ENCODE assay signal across 16 mouse cellular contexts in genomic region chr5:52362776-52363467, GRCm38 (mm10). TPM values are rescaled to one million over a fixed set of nuclear protein-coding genes. Genes with fewer than 3 reads are reported as not detected.
DNase-seq lines count a peak whose midpoint lies in the region; ATAC-seq and TF ChIP-seq lines count a peak whose summit lies in the region.
"Had no signal": no experiment of that assay in that cellular context is flagged by ENCODE, and none has a peak within 500 bp of the region (broad histone marks: within the 10 kb centered on the region; RNA-seq: fewer than 3 reads in every experiment).

No protein-coding gene starts in this region.

- no peak for TF ChIP-seq CTCF in hindbrain, postnatal 0 days (IDR thresholded peaks at IDR 0.05; ENCODE audit: low read depth)
- no peak for TF ChIP-seq CTCF in left cerebral cortex, adult 2 months (IDR thresholded peaks at IDR 0.05)
- TF ChIP-seq CTCF in stomach, postnatal 0 days (IDR thresholded peaks at IDR 0.05; ENCODE audit: low read depth), result no peak

- no peak for TF ChIP-seq EP300 in stomach, postnatal 0 days (optimal IDR thresholded peaks at IDR 0.05)

- intact Hi-C loops in left cerebral cortex, adult 2 months (cut with DNase I), result no loop called here
- intact Hi-C loops in left cerebral cortex, postnatal 4 days (cut with DNase I), result no loop called here

- H3K9me3 ChIP-seq in embryonic facial prominence, embryonic 11.5 days (replicated peaks; ENCODE audit: control insufficient read depth, low read length), result no peaks in the 10 kb centered on the region
- no peaks in the 10 kb centered on the region for H3K9me3 ChIP-seq in embryonic facial prominence, embryonic 10.5 days
- H3K9me3 ChIP-seq in hindbrain, embryonic 15.5 days, result no peaks in the 10 kb centered on the region
- no peaks in the 10 kb centered on the region for H3K9me3 ChIP-seq in hindbrain, postnatal 0 days (ENCODE audit: low read length)
- H3K9me3 ChIP-seq in stomach, embryonic 16.5 days (replicated peaks; ENCODE audit: control insufficient read depth, low read length), result no peaks in the 10 kb centered on the region
- H3K9me3 ChIP-seq in stomach, postnatal 0 days (ENCODE audit: control insufficient read depth, low read length), result no peaks in the 10 kb centered on the region
- H3K9me3 ChIP-seq: liver, embryonic 13.5 days had no signal

- peak; percentile 47 for DNase-seq in embryonic facial prominence, embryonic 11.5 days (ENCODE audit: low spot score)
- DNase-seq in embryonic facial prominence, embryonic 10.5 days (ENCODE audit: low spot score), result no peak
- no peak for DNase-seq in hindbrain, postnatal 0 days (ENCODE audit: low spot score)
- DNase-seq in left cerebral cortex, adult 2 months (ENCODE audit: extremely low spot score in 1 of 2, low spot score in 2 of 2), result no peak
- no peak for DNase-seq in left cerebral cortex, postnatal 4 days
- DNase-seq in stomach, postnatal 0 days (ENCODE audit: low spot score), result no peak
- DNase-seq: cerebellum, adult 11-12 months; liver, embryonic 13.5 days; thymus, adult 2 months had no signal

- H3K4me1 ChIP-seq in embryonic facial prominence, embryonic 11.5 days (ENCODE audit: control insufficient read depth, insufficient read depth, low read length), result no peaks in the 10 kb centered on the region
- peaks cover 34% of the 10 kb centered on the region for H3K4me1 ChIP-seq in embryonic facial prominence, embryonic 10.5 days
- peaks cover 18% of the 10 kb centered on the region for H3K4me1 ChIP-seq in hindbrain, embryonic 15.5 days (replicated peaks)
- 0 out of 2 replicates have a peak, but pooled peaks cover 10% of the 10 kb centered on the region for H3K4me1 ChIP-seq in hindbrain, postnatal 0 days (ENCODE audit: insufficient read depth, low read length)
- peaks cover 8% of the 10 kb centered on the region; the same call in 1 of the 2 replicates for H3K4me1 ChIP-seq in stomach, embryonic 16.5 days (ENCODE audit: control insufficient read depth, insufficient read depth, low read length)
- no peaks in the 10 kb centered on the region for H3K4me1 ChIP-seq in stomach, postnatal 0 days (replicated peaks; ENCODE audit: control insufficient read depth, insufficient read depth)
- H3K4me1 ChIP-seq: liver, embryonic 13.5 days had no signal

- no peaks in the 10 kb centered on the region for H3K27me3 ChIP-seq in embryonic facial prominence, embryonic 11.5 days (ENCODE audit: control insufficient read depth, insufficient read depth, low read length)
- peaks cover 16% of the 10 kb centered on the region for H3K27me3 ChIP-seq in embryonic facial prominence, embryonic 10.5 days (replicated peaks; ENCODE audit: low read depth, poor library complexity, severe bottlenecking)
- H3K27me3 ChIP-seq in hindbrain, embryonic 15.5 days, result no peaks in the 10 kb centered on the region
- H3K27me3 ChIP-seq in hindbrain, postnatal 0 days (ENCODE audit: insufficient read depth, low read length), result no peaks in the 10 kb centered on the region
- no peaks in the 10 kb centered on the region for H3K27me3 ChIP-seq in stomach, embryonic 16.5 days (ENCODE audit: control insufficient read depth, insufficient read depth, low read length)
- no peaks in the 10 kb centered on the region for H3K27me3 ChIP-seq in stomach, postnatal 0 days (ENCODE audit: control insufficient read depth, insufficient read depth, low read length)
- H3K27me3 ChIP-seq: CH12.LX had no signal

- no peak overlapping the region for H3K9ac ChIP-seq in embryonic facial prominence, embryonic 11.5 days (replicated peaks; ENCODE audit: low read length)
- H3K9ac ChIP-seq in hindbrain, embryonic 15.5 days, result no peak overlapping the region
- no peak overlapping the region for H3K9ac ChIP-seq in hindbrain, postnatal 0 days (replicated peaks; ENCODE audit: low read length)
- no peak overlapping the region for H3K9ac ChIP-seq in stomach, embryonic 16.5 days (ENCODE audit: low read length)
- no peak overlapping the region for H3K9ac ChIP-seq in stomach, postnatal 0 days (ENCODE audit: low read length)
- H3K9ac ChIP-seq: liver, embryonic 13.5 days had no signal

- 0 out of 2 replicates have a peak, but pooled peaks have one; percentile 36 for ATAC-seq in embryonic facial prominence, embryonic 11.5 days (replicated peaks; ENCODE audit: insufficient number of reproducible peaks, low FRiP score, low TSS enrichment, low read depth)
- ATAC-seq in hindbrain, embryonic 15.5 days (ENCODE audit: low FRiP score, low read depth), result 0 out of 2 replicates have a peak, but pooled peaks have one; percentile 51
- no peak for ATAC-seq in hindbrain, postnatal 0 days
- ATAC-seq in stomach, embryonic 16.5 days (ENCODE audit: insufficient read depth, low FRiP score), result peak; percentile 11; the same call in 1 of the 2 replicates
- ATAC-seq in stomach, postnatal 0 days (ENCODE audit: low FRiP score, low TSS enrichment), result no peak
- ATAC-seq: forebrain, embryonic 14.5 days; inflammation-experienced regulatory T-cells, adult 6 months had no signal

- WGBS in embryonic facial prominence, embryonic 11.5 days, result 43% methylated on average over 6 of the region's 6 CpGs
- 53% methylated on average over 6 of the region's 6 CpGs for WGBS in embryonic facial prominence, embryonic 10.5 days
- 52% methylated on average over 6 of the region's 6 CpGs for WGBS in hindbrain, embryonic 15.5 days
- 48% methylated on average over 6 of the region's 6 CpGs for WGBS in hindbrain, postnatal 0 days
- 65% methylated on average over 6 of the region's 6 CpGs for WGBS in stomach, embryonic 16.5 days
- 64% methylated on average over 6 of the region's 6 CpGs for WGBS in stomach, postnatal 0 days

- no peaks in the 10 kb centered on the region for H3K36me3 ChIP-seq in embryonic facial prominence, embryonic 11.5 days (replicated peaks; ENCODE audit: control insufficient read depth, insufficient read depth, low read depth, low read length)
- H3K36me3 ChIP-seq in embryonic facial prominence, embryonic 10.5 days (replicated peaks), result no peaks in the 10 kb centered on the region
- no peaks in the 10 kb centered on the region for H3K36me3 ChIP-seq in hindbrain, embryonic 15.5 days
- H3K36me3 ChIP-seq in hindbrain, postnatal 0 days (ENCODE audit: insufficient read depth, low read length), result no peaks in the 10 kb centered on the region
- no peaks in the 10 kb centered on the region for H3K36me3 ChIP-seq in stomach, embryonic 16.5 days (ENCODE audit: control insufficient read depth, insufficient read depth, low read length)
- no peaks in the 10 kb centered on the region for H3K36me3 ChIP-seq in stomach, postnatal 0 days (ENCODE audit: control insufficient read depth, insufficient read depth, low read length)
- H3K36me3 ChIP-seq: liver, embryonic 13.5 days had no signal

- H3K27ac ChIP-seq in embryonic facial prominence, embryonic 11.5 days (replicated peaks; ENCODE audit: low read depth, low read length), result no peak overlapping the region
- no peak overlapping the region for H3K27ac ChIP-seq in embryonic facial prominence, embryonic 10.5 days (replicated peaks)
- H3K27ac ChIP-seq in hindbrain, embryonic 15.5 days (replicated peaks), result no peak overlapping the region
- no peak overlapping the region for H3K27ac ChIP-seq in hindbrain, postnatal 0 days
- H3K27ac ChIP-seq in left cerebral cortex, adult 2 months, result 0 out of 2 replicates have a peak overlapping the region, but pooled peaks have one; percentile 15
- H3K27ac ChIP-seq in stomach, embryonic 16.5 days (ENCODE audit: low read length), result 0 out of 2 replicates have a peak overlapping the region, but pooled peaks have one; percentile 12
- no peak overlapping the region for H3K27ac ChIP-seq in stomach, postnatal 0 days (replicated peaks)
- H3K27ac ChIP-seq: liver, embryonic 13.5 days had no signal

- no peak overlapping the region for H3K4me2 ChIP-seq in embryonic facial prominence, embryonic 11.5 days (ENCODE audit: low read depth, low read length)
- H3K4me2 ChIP-seq in hindbrain, embryonic 15.5 days, result no peak overlapping the region
- H3K4me2 ChIP-seq in hindbrain, postnatal 0 days (ENCODE audit: low read depth, low read length), result no peak overlapping the region
- H3K4me2 ChIP-seq in stomach, embryonic 16.5 days (ENCODE audit: low read depth, low read length), result peak overlapping the region; percentile 9
- no peak overlapping the region; the same call in 1 of the 2 replicates for H3K4me2 ChIP-seq in stomach, postnatal 0 days (replicated peaks; ENCODE audit: low read depth)
- H3K4me2 ChIP-seq: liver, embryonic 13.5 days had no signal

- H3K4me3 ChIP-seq in embryonic facial prominence, embryonic 11.5 days (ENCODE audit: low read depth, low read length), result no peak overlapping the region
- H3K4me3 ChIP-seq in embryonic facial prominence, embryonic 10.5 days, result no peak overlapping the region
- H3K4me3 ChIP-seq in hindbrain, embryonic 15.5 days, result no peak overlapping the region
- no peak overlapping the region for H3K4me3 ChIP-seq in hindbrain, postnatal 0 days (ENCODE audit: low read length)
- H3K4me3 ChIP-seq in left cerebral cortex, adult 2 months, result no peak overlapping the region
- no peak overlapping the region for H3K4me3 ChIP-seq in stomach, embryonic 16.5 days (replicated peaks; ENCODE audit: low read length)
- H3K4me3 ChIP-seq in stomach, postnatal 0 days (ENCODE audit: low read depth, low read length), result no peak overlapping the region
- H3K4me3 ChIP-seq: erythroblast, embryonic 14.5 days; liver, embryonic 13.5 days had no signal

RNA-seq across cellular contexts. Expression of gene Sod3, which starts 0.7 kb away (rescaled TPM):
- 0.31 and 0.38 TPM in 2 replicates for polyA plus RNA-seq in embryonic facial prominence, embryonic 11.5 days (2014; fragmentation: Nextera tagmentation; extraction: Ambion mirVana)
- polyA plus RNA-seq in embryonic facial prominence, embryonic 10.5 days (2016; fragmentation: Nextera tagmentation; extraction: Ambion mirVana), result 0.40 and 0.54 TPM in 2 replicates
- polyA plus RNA-seq in hindbrain, embryonic 15.5 days (2015; fragmentation: Nextera tagmentation; extraction: Ambion mirVana), result 3.1 and 3.6 TPM in 2 replicates
- 3.6 and 4.8 TPM in 2 replicates for total RNA-seq in hindbrain, postnatal 0 days (2014; rRNA removed)
- polyA plus RNA-seq in hindbrain, postnatal 0 days (2015; fragmentation: Nextera tagmentation; extraction: Ambion mirVana), result 6.5 and 6.6 TPM in 2 replicates
- total RNA-seq in left cerebral cortex, adult 2 months (2021), result 1 to 10 TPM; 6.8 to 7.3 TPM
- total RNA-seq in left cerebral cortex, postnatal 4 days (2021), result 1 to 10 TPM; 2.6 to 2.9 TPM
- polyA plus RNA-seq in stomach, embryonic 16.5 days (2015; fragmentation: Nextera tagmentation; extraction: Ambion mirVana), result 2.5 and 2.8 TPM in 2 replicates
- polyA plus RNA-seq in stomach, postnatal 0 days (2015; fragmentation: Nextera tagmentation; extraction: Ambion mirVana), result 2.4 and 2.6 TPM in 2 replicates
- total RNA-seq: CH12.LX; megakaryocyte progenitor cell, adult 5-6 weeks had no signal
- polyA plus RNA-seq: inflammation-experienced regulatory T-cells, adult 6 months had no signal

Comparison
In these comparisons a context has a peak if more than half of its experiments do, and no peak if none do; other contexts are left out.
1. ATAC-seq: peak in embryonic facial prominence, embryonic 11.5 days (single experiment), hindbrain, embryonic 15.5 days (single experiment) and stomach, embryonic 16.5 days (single experiment); none in hindbrain, postnatal 0 days (single experiment) and stomach, postnatal 0 days (single experiment).
2. H3K27ac ChIP-seq: peak in left cerebral cortex, adult 2 months (single experiment) and stomach, embryonic 16.5 days (single experiment); none in embryonic facial prominence, embryonic 11.5 days (single experiment), embryonic facial prominence, embryonic 10.5 days (single experiment), hindbrain, embryonic 15.5 days (single experiment), hindbrain, postnatal 0 days (single experiment) and stomach, postnatal 0 days (single experiment).